Mouse (Mus musculus) T-helper 1 cell (primary cell): ENCODE measurements around the gene Scoc.

ENCODE experiments used
- in situ Hi-C: fragments of 300-600 bp; cut with MboI, MseI; formaldehyde crosslinking; loops from one replicate; pipeline ENCODE4 v1.15.1; 2025; ENCODE audit warnings: high pct_unique_total_duplicates

Gene Scoc

GRCm38 (mm10) chr8:83405548-83405947 is 52.6 kb downstream of the Scoc start:
- in situ Hi-C loops, result no loop called here

- in situ Hi-C loops, result no loop called here
These were observed 60.5 kb downstream of the Scoc start for GRCm38 (mm10) chr8:83397726-83398125.

GRCm38 (mm10) chr8:83396680-83397079 is 61.5 kb downstream of the Scoc start:
- in situ Hi-C loops, result no loop called here

GRCm38 (mm10) chr8:83394325-83394724 is 63.9 kb downstream of the Scoc start:
- in situ Hi-C loops, result no loop called here

GRCm38 (mm10) chr8:83392521-83392920 is 65.7 kb downstream of the Scoc start:
- in situ Hi-C loops, result no loop called here

- in situ Hi-C loops, result no loop called here
These were observed 68.0 kb downstream of the Scoc start for GRCm38 (mm10) chr8:83390006-83390701.

- in situ Hi-C loops, result no loop called here
These were observed 68.7 kb downstream of the Scoc start, which contains the start of gene Clgn for GRCm38 (mm10) chr8:83389316-83390005. Gene Clgn, plus strand, starts transcription at chr8:83389867.

- in situ Hi-C loops, result no loop called here
These were observed 75.3 kb downstream of the Scoc start for GRCm38 (mm10) chr8:83382850-83383249.

- in situ Hi-C loops, result no loop called here
These were observed 77.2 kb downstream of the Scoc start for GRCm38 (mm10) chr8:83381016-83381415.

- in situ Hi-C loops, result no loop called here
These were observed 78.0 kb downstream of the Scoc start for GRCm38 (mm10) chr8:83380141-83380540.
